In the genomic region with DNA sequence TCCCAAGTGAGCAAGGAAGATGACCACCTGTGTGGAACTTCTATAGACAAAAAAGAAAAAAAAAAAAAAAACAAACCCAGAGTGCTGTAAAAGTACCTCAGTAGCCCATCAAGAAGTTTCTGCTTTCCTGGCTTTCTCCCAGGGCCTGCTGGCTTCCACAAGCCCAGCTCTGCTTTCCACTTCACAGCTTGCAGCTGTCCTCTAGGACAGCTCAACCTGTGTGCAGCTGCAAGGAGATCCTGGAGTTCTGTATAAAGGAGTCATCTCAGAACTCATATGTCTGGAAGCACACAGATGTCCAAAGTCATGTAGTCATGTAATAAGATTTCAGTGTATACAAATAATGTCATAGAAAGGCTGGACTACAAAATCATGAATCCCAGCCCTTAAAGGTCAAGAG, we compare ENCODE assay signal across 18 mouse cellular contexts. TPM values are rescaled to one million over a fixed set of nuclear protein-coding genes. Genes with fewer than 3 reads are reported as not detected.
A peak's percentile ranks its signal among the peaks of the same experiment; 100 is the strongest.
DNase-seq lines count a peak whose midpoint lies in the region; ATAC-seq and TF ChIP-seq lines count a peak whose summit lies in the region.
"Had no signal": no experiment of that assay in that cellular context is flagged by ENCODE, and none has a peak within 500 bp of the region (broad histone marks: within the 10 kb centered on the region; RNA-seq: fewer than 3 reads in every experiment).

No protein-coding gene starts in this region.

- peak; percentile 29 to 47 for DNase-seq in heart, postnatal 10 days
- no peak for DNase-seq in heart, adult 11 months
- no peak for DNase-seq in kidney, adult 18-20 months
- peak; percentile 44 for DNase-seq in lung, embryonic 14.5 days
- no peak for DNase-seq in lung, adult 2 months
- DNase-seq: adrenal gland, postnatal 10 days; cerebellum, adult 11-12 months; cerebellum, adult 9-10 months; cerebellum, postnatal 25 days; gastrocnemius, postnatal 36 days; heart, adult 18-20 months had no signal

- H3K36me3 ChIP-seq in kidney, embryonic 16.5 days (ENCODE audit: insufficient read depth, low read length) = no peaks in the 10 kb centered on the region
- no peaks in the 10 kb centered on the region for H3K36me3 ChIP-seq in lung, embryonic 14.5 days (ENCODE audit: insufficient read depth)
- H3K36me3 ChIP-seq in forebrain, embryonic 16.5 days (ENCODE audit: control insufficient read depth, insufficient read depth) = no peaks in the 10 kb centered on the region
- H3K36me3 ChIP-seq: embryonic facial prominence, embryonic 12.5 days; forebrain, embryonic 15.5 days; heart, embryonic 10.5 days; hindbrain, embryonic 15.5 days had no signal

- no peak overlapping the region for H3K9ac ChIP-seq in kidney, embryonic 16.5 days (replicated peaks; ENCODE audit: low read length)
- no peak overlapping the region for H3K9ac ChIP-seq in lung, embryonic 14.5 days
- H3K9ac ChIP-seq in forebrain, embryonic 16.5 days (replicated peaks; ENCODE audit: low read depth, low read length) = no peak overlapping the region
- H3K9ac ChIP-seq: embryonic facial prominence, embryonic 12.5 days; forebrain, embryonic 15.5 days; hindbrain, embryonic 15.5 days had no signal

- no peaks in the 10 kb centered on the region for H3K27me3 ChIP-seq in kidney, embryonic 16.5 days (ENCODE audit: insufficient read depth, low read length)
- no peaks in the 10 kb centered on the region for H3K27me3 ChIP-seq in lung, embryonic 14.5 days (ENCODE audit: insufficient read depth, low read length)
- H3K27me3 ChIP-seq in forebrain, embryonic 16.5 days (replicated peaks; ENCODE audit: control insufficient read depth, insufficient read depth, low read length) = no peaks in the 10 kb centered on the region
- H3K27me3 ChIP-seq: embryonic facial prominence, embryonic 12.5 days; forebrain, embryonic 15.5 days; hindbrain, embryonic 15.5 days had no signal

- no peak for TF ChIP-seq POLR2A in lung, adult 2 months (IDR thresholded peaks at IDR 0.05; ENCODE audit: borderline replicate concordance, extremely low read depth, low read depth, low read length)

- no peak overlapping the region for H3K4me2 ChIP-seq in kidney, embryonic 16.5 days (replicated peaks; ENCODE audit: low read depth, low read length)
- no peak overlapping the region for H3K4me2 ChIP-seq in lung, embryonic 14.5 days
- no peak overlapping the region for H3K4me2 ChIP-seq in forebrain, embryonic 16.5 days (ENCODE audit: low read length)
- H3K4me2 ChIP-seq: embryonic facial prominence, embryonic 12.5 days; forebrain, embryonic 15.5 days; hindbrain, embryonic 15.5 days had no signal

- no peak overlapping the region for H3K4me3 ChIP-seq in kidney, embryonic 16.5 days (ENCODE audit: low read length)
- H3K4me3 ChIP-seq in lung, embryonic 14.5 days (ENCODE audit: low read depth, low read length) = no peak overlapping the region
- no peak overlapping the region for H3K4me3 ChIP-seq in lung, adult 2 months (replicated peaks; ENCODE audit: extremely low read depth, low read depth, low read length)
- no peak overlapping the region for H3K4me3 ChIP-seq in forebrain, embryonic 16.5 days (replicated peaks; ENCODE audit: low read length)
- H3K4me3 ChIP-seq: embryonic facial prominence, embryonic 12.5 days; forebrain, embryonic 15.5 days; heart, embryonic 10.5 days; hindbrain, embryonic 15.5 days had no signal

- TF ChIP-seq CTCF in lung, embryonic 14.5 days (IDR thresholded peaks at IDR 0.05; ENCODE audit: low read depth) = no peak
- no peak for TF ChIP-seq CTCF in lung, adult 2 months (IDR thresholded peaks at IDR 0.05; ENCODE audit: insufficient read depth, low read length)

- ATAC-seq in kidney, embryonic 16.5 days (ENCODE audit: low FRiP score, low TSS enrichment) = peak; percentile 49; the same call in 1 of the 2 replicates
- ATAC-seq in lung, embryonic 14.5 days (ENCODE audit: insufficient read depth) = peak; percentile 55; the same call in 1 of the 2 replicates
- no peak for ATAC-seq in forebrain, embryonic 16.5 days
- ATAC-seq: forebrain, embryonic 15.5 days had no signal

- intact Hi-C loops in heart, postnatal 10 days (cut with DNase I) = no loop called here

- peaks cover 17% of the 10 kb centered on the region for H3K4me1 ChIP-seq in kidney, embryonic 16.5 days (ENCODE audit: insufficient read depth, low read length)
- H3K4me1 ChIP-seq in lung, embryonic 14.5 days (ENCODE audit: insufficient read depth) = peaks cover 17% of the 10 kb centered on the region
- no peaks in the 10 kb centered on the region for H3K4me1 ChIP-seq in lung, adult 2 months (ENCODE audit: control insufficient read depth, insufficient read depth, low read length)
- H3K4me1 ChIP-seq in forebrain, embryonic 16.5 days (replicated peaks; ENCODE audit: control insufficient read depth, insufficient read depth, low read length) = no peaks in the 10 kb centered on the region
- H3K4me1 ChIP-seq: forebrain, embryonic 15.5 days had no signal

- no peaks in the 10 kb centered on the region for H3K9me3 ChIP-seq in kidney, embryonic 16.5 days (ENCODE audit: low read length)
- H3K9me3 ChIP-seq in lung, embryonic 14.5 days (ENCODE audit: low read depth, low read length) = no peaks in the 10 kb centered on the region
- H3K9me3 ChIP-seq in forebrain, embryonic 16.5 days (ENCODE audit: control insufficient read depth, low read length) = no peaks in the 10 kb centered on the region
- H3K9me3 ChIP-seq: embryonic facial prominence, embryonic 12.5 days; forebrain, embryonic 15.5 days; heart, embryonic 10.5 days; hindbrain, embryonic 15.5 days had no signal

- no peak overlapping the region for H3K27ac ChIP-seq in kidney, embryonic 16.5 days (ENCODE audit: low read length)
- no peak overlapping the region for H3K27ac ChIP-seq in lung, embryonic 14.5 days (ENCODE audit: low read depth)
- no peak overlapping the region for H3K27ac ChIP-seq in forebrain, embryonic 16.5 days (ENCODE audit: low read length)
- H3K27ac ChIP-seq: embryonic facial prominence, embryonic 12.5 days; forebrain, embryonic 15.5 days; heart, embryonic 10.5 days; hindbrain, embryonic 15.5 days had no signal

RNA-seq across cellular contexts. Expression of a gene that starts 30.5 kb away (rescaled TPM):
- total RNA-seq in heart, postnatal 10 days (2021) = 1 to 10 TPM; 5.7 to 6.8 TPM
- 6.3 and 7.0 TPM in 2 replicates for polyA plus RNA-seq in kidney, embryonic 16.5 days (2015; fragmentation: Nextera tagmentation; extraction: Ambion mirVana)
- polyA plus RNA-seq in lung, embryonic 14.5 days (2014; fragmentation: Nextera tagmentation; extraction: Ambion mirVana) = 9.1 and 9.3 TPM in 2 replicates
- 4.5 and 6.0 TPM in 2 replicates for polyA plus RNA-seq in lung, adult 2 months (2012; rRNA removed)
- 0.44 TPM in 1 of 2 replicates, not detected in the other for polyA plus RNA-seq in forebrain, embryonic 16.5 days (2015; fragmentation: Nextera tagmentation; extraction: Ambion mirVana)
- total RNA-seq: MEL had no signal

Comparison
In these comparisons a context has a peak if more than half of its experiments do, and no peak if none do; other contexts are left out.
1. DNase-seq: peak in heart, postnatal 10 days (2 of 2) and lung, embryonic 14.5 days (single experiment); none in heart, adult 11 months (single experiment), kidney, adult 18-20 months (single experiment) and lung, adult 2 months (single experiment).